Mouse (Mus musculus) heart, embryonic 14.5 days (tissue): ENCODE data around the gene Fgfr2. TPM values are rescaled to one million over a fixed set of nuclear protein-coding genes. Genes with fewer than 3 reads are reported as not detected.
"Not testable (repeated sequence)": the region's sequence is repeated elsewhere in the genome, so short reads cannot be mapped to it uniquely, and the experiment has no call there.

Experiments used
- ATAC-seq: fragments of 200-750 bp; cut with Nextera tagmentation; 2 replicates; pipeline ENCODE4 v1.8.0; 2017; ENCODE audit warnings: low read depth, moderate TSS enrichment; ENCODE audit not compliant: insufficient number of reproducible peaks, insufficient read depth, low FRiP score
- H3K27ac ChIP-seq, 2 experiments: fragments of 200-500 bp in 1 of 2; fragments of 300-500 bp in 1 of 2; sonication (generic) in 1 of 2; replicated peaks in 1 of 2; 2 replicates each; pipeline ENCODE4 v1.5.1; 2012 to 2014; ENCODE audit warnings: low read depth in 2 of 2, low read length in 2 of 2, control low read depth in 1 of 2, mild to moderate bottlenecking in 1 of 2, mixed read lengths in 1 of 2; ENCODE audit not compliant: control insufficient read depth in 1 of 2, insufficient read depth in 1 of 2
- H3K27me3 ChIP-seq: fragments of 300-500 bp; sonication (generic); 2 replicates; pipeline ENCODE4 v1.6.1; 2014; ENCODE audit warnings: mild to moderate bottlenecking, low read length, control low read depth; ENCODE audit not compliant: control insufficient read depth, insufficient read depth
- H3K36me3 ChIP-seq: fragments of 300-500 bp; sonication (generic); 2 replicates; pipeline ENCODE4 v1.6.1; 2014; ENCODE audit warnings: mild to moderate bottlenecking, control low read depth, low read length, mixed read lengths; ENCODE audit not compliant: control insufficient read depth, insufficient read depth
- H3K4me1 ChIP-seq, 2 experiments: fragments of 200-500 bp in 1 of 2; fragments of 300-500 bp in 1 of 2; sonication (generic) in 1 of 2; 2 replicates each; pipeline ENCODE4 v1.6.1; 2012 to 2014; ENCODE audit warnings: low read length in 2 of 2, control low read depth in 1 of 2, mixed read lengths in 1 of 2; ENCODE audit not compliant: control insufficient read depth in 2 of 2, insufficient read depth in 2 of 2
- H3K4me2 ChIP-seq: fragments of 300-500 bp; sonication (generic); 2 replicates; pipeline ENCODE4 v1.6.1; 2014; ENCODE audit warnings: mild to moderate bottlenecking, low read length
- H3K4me3 ChIP-seq, 2 experiments: fragments of 200-500 bp in 1 of 2; fragments of 300-500 bp in 1 of 2; sonication (generic) in 1 of 2; 2 replicates each; pipeline ENCODE4 v1.5.1; 2012 to 2014; ENCODE audit warnings: low read length in 2 of 2, mild to moderate bottlenecking in 2 of 2, control low read depth in 1 of 2, low read depth in 1 of 2, moderate library complexity in 1 of 2; ENCODE audit not compliant: control insufficient read depth in 1 of 2, insufficient read depth in 1 of 2
- H3K9ac ChIP-seq: fragments of 300-500 bp; sonication (generic); 2 replicates; pipeline ENCODE4 v1.6.1; 2014; ENCODE audit warnings: mild to moderate bottlenecking, low read length
- H3K9me3 ChIP-seq: fragments of 300-500 bp; sonication (generic); 2 replicates; pipeline ENCODE4 v1.6.1; 2016; ENCODE audit warnings: low read length, control low read depth; ENCODE audit not compliant: control insufficient read depth
- whole genome bisulfite sequencing: fragments of 180-500 bp; shearing (Covaris S2); extraction: QIAGEN DNeasy Blood & Tissue Kit; methylation state at CpG from one replicate; pipeline ENCODE4 v1.1.7; 2014; 5-methylcytosine and 5-hydroxymethylcytosine counted together
- polyA plus RNA-seq: library from polyadenylated mRNA; unstranded; fragments of >200 nt; fragmentation: Nextera tagmentation; extraction: Ambion mirVana; gene quantifications from 2 replicates; pipeline ENCODE4 v1.2.1, GENCODE M21; 2014

Fgfr2 gene
- polyA plus RNA-seq, 1 experiment from 2014 or later: 22.4 TPM

DNA sequence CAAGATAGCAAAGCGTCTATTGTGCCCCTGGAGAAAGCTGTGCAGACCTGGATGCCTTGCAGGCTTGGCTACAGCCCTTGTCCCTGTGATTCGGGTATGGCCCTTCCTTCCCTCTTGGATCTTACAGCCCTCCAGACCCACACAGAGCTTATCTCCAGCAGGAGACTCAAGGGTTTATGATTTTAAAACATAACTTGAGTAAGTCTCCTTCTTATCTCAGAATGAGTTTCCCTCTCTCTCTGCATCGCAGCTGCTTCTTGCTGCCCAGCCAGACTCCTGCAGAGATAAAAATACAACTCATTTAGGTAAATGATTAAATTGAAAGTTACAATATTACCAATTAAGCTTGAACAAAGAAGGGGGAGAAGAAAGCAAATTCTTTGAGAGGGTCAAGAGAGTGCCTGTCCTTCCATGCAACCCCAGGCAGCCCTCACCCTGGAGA is 2988.2 kb downstream of the Fgfr2 start:
- Histone ChIP-seq H3K9ac (no peak overlapping the region), H3K4me1 (peaks cover 2 to 5% of the 10 kb centered on the region in 2 experiments; a peak in 3 of 4 replicates), H3K27ac (no peak overlapping the region), H3K4me2 (no peak overlapping the region), H3K27me3 (no peaks in the 10 kb centered on the region), H3K36me3 (no peaks in the 10 kb centered on the region), H3K4me3 (no peak overlapping the region), H3K9me3 (no peaks in the 10 kb centered on the region)
- WGBS: 17% methylated on average over 3 of the region's 3 CpGs
- no peak for ATAC-seq

DNA sequence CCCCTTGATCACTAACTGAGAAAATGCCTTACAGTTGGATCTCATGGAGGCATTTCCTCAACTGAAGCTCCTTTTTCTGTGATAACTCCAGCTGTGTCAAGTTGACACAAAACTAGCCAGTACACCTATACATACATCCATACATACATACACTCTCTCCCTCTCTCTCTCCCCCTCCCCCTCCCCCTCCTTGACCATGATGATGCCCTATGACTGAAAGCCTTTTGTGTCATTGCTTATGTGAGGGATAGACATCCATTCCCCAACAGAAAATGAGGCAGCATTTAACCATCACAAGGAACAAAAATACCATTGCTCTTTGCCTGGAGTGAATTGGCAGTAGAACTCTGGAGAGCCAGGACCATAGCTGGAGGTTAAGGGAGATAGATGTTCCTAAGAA is 2988.7 kb downstream of the Fgfr2 start:
- H3K27me3 ChIP-seq, H3K27ac ChIP-seq, H3K4me2 ChIP-seq, ATAC-seq, H3K9ac ChIP-seq, H3K4me3 ChIP-seq, H3K36me3 ChIP-seq, H3K9me3 ChIP-seq, H3K4me1 ChIP-seq: not testable (repeated sequence)

- Histone ChIP-seq H3K4me3 (no peak overlapping the region), H3K4me1 (peaks cover 2 to 5% of the 10 kb centered on the region in 2 experiments; a peak in 2 of 4 replicates), H3K9me3 (no peaks in the 10 kb centered on the region), H3K36me3 (no peaks in the 10 kb centered on the region), H3K27ac (no peak overlapping the region), H3K4me2 (no peak overlapping the region), H3K27me3 (no peaks in the 10 kb centered on the region), H3K9ac (no peak overlapping the region)
- WGBS: 88% methylated on average over 5 of the region's 5 CpGs
- ATAC-seq: no peak
These were observed 2992.9 kb downstream of the Fgfr2 start for GRCm38 (mm10) chr7:130130226-130130625.

DNA sequence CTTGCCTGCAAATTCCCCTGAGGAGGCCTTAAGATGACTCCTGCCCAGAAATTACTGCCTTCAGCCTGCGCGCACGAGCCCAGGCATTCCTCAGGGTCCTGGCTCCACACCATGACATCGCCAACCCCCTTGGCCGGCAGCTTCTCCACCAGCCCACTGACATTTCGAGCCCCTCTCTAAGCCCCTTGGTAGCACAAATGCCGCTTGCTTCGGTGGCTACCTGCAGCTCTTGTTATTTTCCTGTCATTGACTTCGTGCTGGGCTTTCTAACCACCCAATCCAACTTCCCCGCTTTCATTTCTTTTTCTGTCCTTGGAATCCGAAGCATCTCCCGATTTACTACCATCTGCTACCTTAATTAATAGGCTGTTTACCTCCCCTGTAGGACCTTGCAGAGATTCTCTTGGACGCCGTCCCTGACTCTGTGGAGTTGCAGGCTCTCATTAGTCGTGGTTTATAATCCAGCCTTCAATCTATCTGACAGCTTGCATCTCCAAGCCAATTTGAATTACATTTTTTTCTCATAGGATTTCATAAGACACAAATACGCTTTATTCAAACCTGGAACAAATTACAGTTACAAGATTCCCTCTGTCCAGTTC is 2993.7 kb downstream of the Fgfr2 start:
- no peaks in the 10 kb centered on the region for H3K36me3 ChIP-seq
- no peaks in the 10 kb centered on the region for H3K9me3 ChIP-seq
- no peak overlapping the region for H3K4me3 ChIP-seq
- H3K27me3 ChIP-seq: no peaks in the 10 kb centered on the region
- no peak overlapping the region for H3K4me2 ChIP-seq
- ATAC-seq: no peak
- H3K27ac ChIP-seq: no peak overlapping the region
- WGBS: 39% methylated on average over 16 of the region's 16 CpGs
- H3K4me1 ChIP-seq: no peaks in the 10 kb centered on the region
- no peak overlapping the region for H3K9ac ChIP-seq

DNA sequence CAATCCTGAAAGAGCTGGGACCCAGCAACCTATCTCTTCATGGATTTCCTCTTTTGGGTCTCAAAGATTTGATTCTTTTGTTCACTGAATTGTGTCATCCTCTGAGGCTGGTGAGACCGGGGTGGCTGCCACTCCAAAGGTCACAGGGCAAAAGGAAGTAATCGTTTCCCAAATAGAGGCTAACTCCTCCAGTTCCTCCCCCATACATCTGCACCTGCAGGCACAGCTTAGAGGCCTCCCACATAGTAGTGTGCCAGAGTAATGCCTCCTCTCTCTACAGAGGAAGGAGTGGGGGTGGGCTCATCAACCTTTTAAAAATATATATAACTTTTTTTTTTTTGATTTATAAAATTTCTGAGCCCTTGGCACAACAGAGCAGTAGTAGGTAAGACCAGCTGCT is 3001.6 kb downstream of the Fgfr2 start:
- Histone ChIP-seq H3K4me2 (no peak overlapping the region), H3K9ac (no peak overlapping the region), H3K9me3 (no peaks in the 10 kb centered on the region), H3K4me3 (no peak overlapping the region), H3K4me1 (peaks cover 0 to 2% of the 10 kb centered on the region in 2 experiments; a peak in 1 of 4 replicates), H3K36me3 (no peaks in the 10 kb centered on the region), H3K27me3 (no peaks in the 10 kb centered on the region), H3K27ac (no peak overlapping the region)
- WGBS: 45% methylated on average over 2 of the region's 2 CpGs
- no peak for ATAC-seq

- H3K27me3 ChIP-seq: no peaks in the 10 kb centered on the region
- peaks cover 2 to 5% of the 10 kb centered on the region in 2 experiments; a peak in 2 of 4 replicates for H3K4me1 ChIP-seq
- H3K36me3 ChIP-seq: no peaks in the 10 kb centered on the region
- H3K9ac ChIP-seq: no peak overlapping the region
- H3K4me2 ChIP-seq: no peak overlapping the region
- no peaks in the 10 kb centered on the region for H3K9me3 ChIP-seq
- WGBS: 59% methylated on average over 6 of the region's 6 CpGs
- no peak overlapping the region for H3K27ac ChIP-seq
- no peak overlapping the region for H3K4me3 ChIP-seq
- ATAC-seq: no peak
These were observed 3003.7 kb downstream of the Fgfr2 start for GRCm38 (mm10) chr7:130119466-130119865.

GRCm38 (mm10) chr7:130118726-130119125 is 3004.4 kb downstream of the Fgfr2 start:
- WGBS: 32% methylated on average over 4 of the region's 4 CpGs
- H3K36me3 ChIP-seq: no peaks in the 10 kb centered on the region
- H3K4me1 ChIP-seq: peaks cover 6 to 10% of the 10 kb centered on the region in 2 experiments; a peak in 2 of 4 replicates
- H3K4me2 ChIP-seq: no peak overlapping the region
- H3K4me3 ChIP-seq: no peak overlapping the region
- ATAC-seq: no peak
- no peaks in the 10 kb centered on the region for H3K9me3 ChIP-seq
- no peak overlapping the region for H3K27ac ChIP-seq
- no peaks in the 10 kb centered on the region for H3K27me3 ChIP-seq
- no peak overlapping the region for H3K9ac ChIP-seq
